Mouse (Mus musculus): ENCODE measurements at regions not wholly inside any gene's neighbourhood (a gene's known extent, or its start where the extent isn't known, plus 50 kb on each side); places are given as distances from the start of the nearest gene placed in this dataset.

DNA sequence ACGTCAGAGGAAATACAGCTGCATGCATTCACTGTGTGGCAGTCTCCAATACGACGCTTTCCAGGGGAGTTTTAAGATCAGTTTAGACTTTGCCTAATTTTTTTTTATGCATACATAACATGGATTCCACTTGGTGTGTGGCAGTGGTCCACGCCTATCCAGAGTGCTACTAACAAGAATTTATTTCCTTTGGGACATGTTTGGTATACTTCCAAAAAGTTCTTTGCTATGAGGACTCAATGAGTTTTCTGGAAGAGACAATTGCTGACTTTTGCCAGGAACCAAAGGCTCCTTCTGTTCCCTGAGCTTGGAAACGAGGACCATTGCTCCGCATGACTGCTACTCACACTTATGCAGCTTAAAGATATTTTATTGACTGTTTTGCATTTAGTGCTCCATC lies 59.2 kb downstream of the Marcks start:
- no peak for DNase-seq

- DNase-seq: peak; percentile 67
Measured at GRCm38 (mm10) chr10:37078439-37078838, 60.3 kb downstream of the Marcks start.

DNA sequence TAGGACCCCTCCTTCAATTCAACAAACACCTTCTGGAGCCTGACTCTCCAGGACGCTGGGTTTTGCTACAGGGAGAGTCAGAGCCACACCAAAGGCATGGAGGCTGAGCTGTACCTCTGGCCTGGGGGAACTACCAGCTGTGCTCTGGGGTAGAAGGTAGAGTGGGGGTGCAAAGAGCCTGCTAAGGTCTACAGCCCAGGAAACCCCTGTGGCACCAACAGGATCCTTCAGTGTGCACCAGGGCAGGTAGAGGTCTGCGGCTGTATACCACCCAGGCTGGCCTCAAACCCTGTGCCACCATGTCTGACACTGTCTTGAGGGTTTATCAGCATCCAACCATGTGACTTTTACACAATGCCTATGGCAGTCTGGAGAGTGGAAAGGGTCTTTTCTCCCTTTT lies 61.0 kb downstream of the Marcks start:
- no peak for DNase-seq

DNA sequence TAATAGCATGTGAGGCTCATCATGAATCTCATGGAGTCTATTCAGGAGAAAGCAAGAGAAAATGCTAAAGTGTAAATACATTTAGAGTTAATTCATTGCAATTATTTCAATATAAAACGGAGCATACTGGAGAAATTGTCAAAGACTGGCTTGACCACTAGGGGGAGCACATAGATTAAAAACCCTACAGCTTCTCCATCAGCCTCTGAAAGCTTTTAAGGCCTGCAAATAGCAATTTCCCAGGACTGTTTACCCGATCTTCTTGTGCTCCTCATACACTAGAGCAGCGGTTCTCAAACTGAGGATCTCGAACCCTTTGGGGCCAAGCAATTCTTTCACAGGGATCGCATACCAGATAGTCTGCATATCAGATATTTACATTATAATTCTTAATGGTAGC lies 65.9 kb downstream of the Marcks start:
- peak; percentile 85 for DNase-seq

- no peak for DNase-seq
Measured at GRCm38 (mm10) chr10:37072061-37072460, 66.7 kb downstream of the Marcks start.

DNA sequence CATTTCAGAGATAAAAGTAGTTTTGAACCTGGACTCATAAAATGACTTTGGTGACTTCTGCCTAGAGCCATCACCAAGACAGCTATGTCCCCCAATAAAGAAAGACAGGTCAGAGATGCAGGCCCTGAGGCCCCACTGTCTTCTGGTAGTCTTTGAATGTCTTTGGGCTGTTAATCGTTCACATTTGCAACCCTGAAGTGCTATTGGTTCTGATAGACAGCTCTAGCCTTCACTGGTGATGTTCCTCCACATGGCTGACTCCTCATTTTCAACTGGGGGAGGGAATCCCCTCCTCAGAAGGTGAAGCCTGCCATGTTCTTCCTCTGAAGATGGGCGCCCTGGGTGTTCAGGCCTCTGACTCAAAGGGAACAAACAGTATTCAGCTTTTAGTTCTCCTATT lies 67.3 kb downstream of the Marcks start:
- DNase-seq: no peak

Measured in embryo, embryonic 11 days (tissue).